Mouse (Mus musculus) bone marrow, adult 2 months (tissue): Measurements from ENCODE around the gene Prph.

Experiments
- CTCF ChIP-seq: fragments of 200-500 bp; IDR thresholded peaks from 2 replicates; pipeline ENCODE4 v1.5.1; 2011; ENCODE audit warnings: low read length, control low read depth; ENCODE audit not compliant: control insufficient read depth, insufficient read depth
- POLR2A ChIP-seq: fragments of 200-500 bp; IDR thresholded peaks from 2 replicates; pipeline ENCODE4 v1.6.1; 2011; ENCODE audit warnings: low read depth, mild to moderate bottlenecking, control low read depth, low read length, borderline replicate concordance; ENCODE audit not compliant: control insufficient read depth

DNA sequence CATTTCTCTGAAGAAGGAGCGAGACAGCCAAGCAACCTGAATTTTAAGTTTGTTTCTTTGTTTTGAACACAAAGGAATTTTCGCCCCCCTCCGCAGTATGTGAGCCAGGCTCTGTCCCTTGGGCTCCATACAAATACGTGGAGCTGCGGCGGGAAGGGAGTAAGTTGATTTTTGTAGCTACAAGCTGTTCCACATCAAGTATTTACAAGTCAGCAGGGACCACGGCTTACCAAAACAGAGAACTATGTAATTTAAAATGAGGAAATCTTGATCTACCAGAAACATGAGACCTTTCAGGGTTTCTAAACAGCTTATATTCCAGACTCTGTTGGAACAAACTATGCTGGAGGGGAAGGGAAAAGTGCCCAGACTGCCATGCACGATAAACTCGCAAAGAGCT, 37.0 kb upstream of the Prph start:
- TF ChIP-seq CTCF = no peak
- TF ChIP-seq POLR2A = no peak
